Mouse (Mus musculus) cerebellum, adult 2 months (tissue): Measurements from ENCODE around the gene Gm4131.

ENCODE experiments used
- CTCF ChIP-seq: fragments of 200-500 bp; IDR thresholded peaks from 2 replicates; pipeline ENCODE4 v1.5.1; 2011; ENCODE audit warnings: low read depth, mild to moderate bottlenecking, control low read depth, low read length, moderate library complexity, borderline replicate concordance; ENCODE audit not compliant: insufficient read depth
- POLR2A ChIP-seq: fragments of 200-500 bp; IDR thresholded peaks from 2 replicates; pipeline ENCODE4 v1.6.1; 2011; ENCODE audit warnings: low read length, control low read depth, borderline replicate concordance; ENCODE audit not compliant: insufficient read depth

- TF ChIP-seq POLR2A (peak; percentile 44), CTCF (no peak; the same call in 1 of the 2 replicates)
Measured at GRCm38 (mm10) chr14:62555309-62555829, 11.4 kb downstream of the Gm4131 start, which contains the start of gene Fam124a.
